Mouse (Mus musculus) heart, embryonic 14.5 days (tissue): Measurements from ENCODE around the gene Bfsp2. TPM values are rescaled to one million over a fixed set of nuclear protein-coding genes. Genes with fewer than 3 reads are reported as not detected.

ENCODE experiments used
- ATAC-seq: fragments of 200-750 bp; cut with Nextera tagmentation; 2 replicates; pipeline ENCODE4 v1.8.0; 2017; ENCODE audit warnings: low read depth, moderate TSS enrichment; ENCODE audit not compliant: insufficient number of reproducible peaks, insufficient read depth, low FRiP score
- H3K27ac ChIP-seq, 2 experiments: fragments of 200-500 bp in 1 of 2; fragments of 300-500 bp in 1 of 2; sonication (generic) in 1 of 2; replicated peaks in 1 of 2; 2 replicates each; pipeline ENCODE4 v1.5.1; 2012 to 2014; ENCODE audit warnings: low read depth in 2 of 2, low read length in 2 of 2, control low read depth in 1 of 2, mild to moderate bottlenecking in 1 of 2, mixed read lengths in 1 of 2; ENCODE audit not compliant: control insufficient read depth in 1 of 2, insufficient read depth in 1 of 2
- H3K27me3 ChIP-seq: fragments of 300-500 bp; sonication (generic); 2 replicates; pipeline ENCODE4 v1.6.1; 2014; ENCODE audit warnings: mild to moderate bottlenecking, low read length, control low read depth; ENCODE audit not compliant: control insufficient read depth, insufficient read depth
- H3K36me3 ChIP-seq: fragments of 300-500 bp; sonication (generic); 2 replicates; pipeline ENCODE4 v1.6.1; 2014; ENCODE audit warnings: mild to moderate bottlenecking, control low read depth, low read length, mixed read lengths; ENCODE audit not compliant: control insufficient read depth, insufficient read depth
- H3K4me1 ChIP-seq, 2 experiments: fragments of 200-500 bp in 1 of 2; fragments of 300-500 bp in 1 of 2; sonication (generic) in 1 of 2; 2 replicates each; pipeline ENCODE4 v1.6.1; 2012 to 2014; ENCODE audit warnings: low read length in 2 of 2, control low read depth in 1 of 2, mixed read lengths in 1 of 2; ENCODE audit not compliant: control insufficient read depth in 2 of 2, insufficient read depth in 2 of 2
- H3K4me2 ChIP-seq: fragments of 300-500 bp; sonication (generic); 2 replicates; pipeline ENCODE4 v1.6.1; 2014; ENCODE audit warnings: mild to moderate bottlenecking, low read length
- H3K4me3 ChIP-seq, 2 experiments: fragments of 200-500 bp in 1 of 2; fragments of 300-500 bp in 1 of 2; sonication (generic) in 1 of 2; 2 replicates each; pipeline ENCODE4 v1.5.1; 2012 to 2014; ENCODE audit warnings: low read length in 2 of 2, mild to moderate bottlenecking in 2 of 2, control low read depth in 1 of 2, low read depth in 1 of 2, moderate library complexity in 1 of 2; ENCODE audit not compliant: control insufficient read depth in 1 of 2, insufficient read depth in 1 of 2
- H3K9ac ChIP-seq: fragments of 300-500 bp; sonication (generic); 2 replicates; pipeline ENCODE4 v1.6.1; 2014; ENCODE audit warnings: mild to moderate bottlenecking, low read length
- H3K9me3 ChIP-seq: fragments of 300-500 bp; sonication (generic); 2 replicates; pipeline ENCODE4 v1.6.1; 2016; ENCODE audit warnings: low read length, control low read depth; ENCODE audit not compliant: control insufficient read depth
- WGBS: fragments of 180-500 bp; shearing (Covaris S2); extraction: QIAGEN DNeasy Blood & Tissue Kit; methylation state at CpG from one replicate; pipeline ENCODE4 v1.1.7; 2014; 5-methylcytosine and 5-hydroxymethylcytosine counted together
- polyA plus RNA-seq: library from polyadenylated mRNA; unstranded; fragments of >200 nt; fragmentation: Nextera tagmentation; extraction: Ambion mirVana; gene quantifications from 2 replicates; pipeline ENCODE4 v1.2.1, GENCODE M21; 2014

Gene Bfsp2
- polyA plus RNA-seq, 1 experiment from 2014 or later, result 0.70 TPM

GRCm38 (mm10) chr9:103506968-103507584 is 26.9 kb upstream of the Bfsp2 start:
- peaks cover 11 to 19% of the 10 kb centered on the region in 2 experiments for H3K4me1 ChIP-seq
- H3K27me3 ChIP-seq, result no peaks in the 10 kb centered on the region
- ATAC-seq, result no peak
- no peaks in the 10 kb centered on the region for H3K9me3 ChIP-seq
- no peak overlapping the region for H3K9ac ChIP-seq
- 73% methylated on average over 7 of the region's 7 CpGs for WGBS
- no peak overlapping the region for H3K27ac ChIP-seq
- H3K4me3 ChIP-seq, result no peak overlapping the region
- H3K36me3 ChIP-seq, result no peaks in the 10 kb centered on the region
- H3K4me2 ChIP-seq, result no peak overlapping the region

GRCm38 (mm10) chr9:103505067-103505466 is 24.8 kb upstream of the Bfsp2 start:
- peaks cover 20 to 26% of the 10 kb centered on the region in 2 experiments for H3K4me1 ChIP-seq
- H3K4me3 ChIP-seq, result no peak overlapping the region
- 54% methylated on average over 5 of the region's 5 CpGs for WGBS
- no peak overlapping the region for H3K4me2 ChIP-seq
- no peak overlapping the region for H3K27ac ChIP-seq
- no peaks in the 10 kb centered on the region for H3K27me3 ChIP-seq
- H3K9me3 ChIP-seq, result no peaks in the 10 kb centered on the region
- ATAC-seq, result no peak
- H3K9ac ChIP-seq, result no peak overlapping the region
- peaks cover 1% of the 10 kb centered on the region; the same call in 1 of the 2 replicates for H3K36me3 ChIP-seq

GRCm38 (mm10) chr9:103504646-103505045 is 24.4 kb upstream of the Bfsp2 start:
- 68% methylated on average over 1 of the region's 1 CpGs for WGBS
- Histone ChIP-seq H3K9ac (no peak overlapping the region), H3K9me3 (no peaks in the 10 kb centered on the region), H3K4me3 (no peak overlapping the region), H3K4me2 (no peak overlapping the region), H3K27me3 (no peaks in the 10 kb centered on the region), H3K4me1 (peaks cover 20 to 26% of the 10 kb centered on the region in 2 experiments), H3K36me3 (peaks cover 6% of the 10 kb centered on the region), H3K27ac (no peak overlapping the region)
- ATAC-seq, result no peak

- Histone ChIP-seq H3K4me1 (peaks cover 20 to 26% of the 10 kb centered on the region in 2 experiments), H3K36me3 (peaks cover 15% of the 10 kb centered on the region), H3K4me3 (no peak overlapping the region), H3K9ac (no peak overlapping the region), H3K27ac (no peak overlapping the region), H3K9me3 (no peaks in the 10 kb centered on the region), H3K4me2 (no peak overlapping the region), H3K27me3 (no peaks in the 10 kb centered on the region)
- ATAC-seq, result no peak
- 92% methylated on average over 3 of the region's 3 CpGs for WGBS
Measured at GRCm38 (mm10) chr9:103503586-103504298, 23.5 kb upstream of the Bfsp2 start.

- peaks cover 20 to 26% of the 10 kb centered on the region in 2 experiments for H3K4me1 ChIP-seq
- no peak overlapping the region for H3K4me2 ChIP-seq
- no peak overlapping the region for H3K27ac ChIP-seq
- H3K36me3 ChIP-seq, result peaks cover 25% of the 10 kb centered on the region
- no peaks in the 10 kb centered on the region for H3K9me3 ChIP-seq
- WGBS, result 92% methylated on average over 2 of the region's 2 CpGs
- H3K9ac ChIP-seq, result no peak overlapping the region
- ATAC-seq, result no peak
- H3K27me3 ChIP-seq, result no peaks in the 10 kb centered on the region
- H3K4me3 ChIP-seq, result no peak overlapping the region
Measured at GRCm38 (mm10) chr9:103502655-103503054, 22.4 kb upstream of the Bfsp2 start.

GRCm38 (mm10) chr9:103501861-103502364 is 21.7 kb upstream of the Bfsp2 start:
- Histone ChIP-seq H3K27me3 (no peaks in the 10 kb centered on the region), H3K9me3 (no peaks in the 10 kb centered on the region), H3K36me3 (peaks cover 28% of the 10 kb centered on the region), H3K27ac (peak overlapping the region in 1 of 2 experiments; percentile 34; a peak in 2 of 4 replicates), H3K4me3 (no peak overlapping the region), H3K4me2 (peak overlapping the region; percentile 40), H3K9ac (0 out of 2 replicates have a peak overlapping the region, but pooled peaks have one; percentile 7), H3K4me1 (peaks cover 20 to 26% of the 10 kb centered on the region in 2 experiments)
- WGBS, result 16% methylated on average over 14 of the region's 14 CpGs
- no peak for ATAC-seq

- H3K4me3 ChIP-seq, result no peak overlapping the region
- H3K4me1 ChIP-seq, result peaks cover 20 to 25% of the 10 kb centered on the region in 2 experiments
- no peaks in the 10 kb centered on the region for H3K9me3 ChIP-seq
- no peaks in the 10 kb centered on the region for H3K27me3 ChIP-seq
- 90% methylated on average over 18 of the region's 18 CpGs for WGBS
- H3K4me2 ChIP-seq, result no peak overlapping the region
- no peak overlapping the region for H3K9ac ChIP-seq
- H3K36me3 ChIP-seq, result peaks cover 31% of the 10 kb centered on the region
- ATAC-seq, result peak; percentile 29; the same call in 1 of the 2 replicates
- no peak overlapping the region for H3K27ac ChIP-seq
Measured at GRCm38 (mm10) chr9:103499366-103499765, 19.1 kb upstream of the Bfsp2 start.
